Mouse (Mus musculus) right cerebral cortex, postnatal 14 days (tissue): Measurements from ENCODE around the gene Rnf208.

Source experiments
- DNase-seq: peaks from one replicate; pipeline ENCODE4 v3.0.0; 2022

Rnf208 gene

GRCm38 (mm10) chr2:25224766-25225752, 17.0 kb upstream of the Rnf208 start:
- DNase-seq = peak; percentile 96

- DNase-seq = no peak
Observed at GRCm38 (mm10) chr2:25225811-25226379, 16.2 kb upstream of the Rnf208 start.

GRCm38 (mm10) chr2:25226864-25227263, 15.2 kb upstream of the Rnf208 start:
- peak; percentile 37 for DNase-seq

GRCm38 (mm10) chr2:25227406-25227805, 14.6 kb upstream of the Rnf208 start:
- DNase-seq = no peak

- DNase-seq = peak; percentile 84
Observed at GRCm38 (mm10) chr2:25228431-25228889, 13.6 kb upstream of the Rnf208 start.

- DNase-seq = no peak
Observed at GRCm38 (mm10) chr2:25228995-25229530, 13.0 kb upstream of the Rnf208 start.

GRCm38 (mm10) chr2:25229582-25229981, 12.5 kb upstream of the Rnf208 start:
- DNase-seq = no peak

- DNase-seq = no peak
Observed at GRCm38 (mm10) chr2:25230581-25230980, 11.5 kb upstream of the Rnf208 start.

GRCm38 (mm10) chr2:25231038-25231437, 11.0 kb upstream of the Rnf208 start:
- no peak for DNase-seq

- no peak for DNase-seq
Observed at GRCm38 (mm10) chr2:25233421-25233820, 8.6 kb upstream of the Rnf208 start.

- no peak for DNase-seq
Observed at GRCm38 (mm10) chr2:25234050-25234449, 8.0 kb upstream of the Rnf208 start, which contains the start of gene Slc34a3. Gene Slc34a3, minus strand, starts transcription at chr2:25234364.

- no peak for DNase-seq
Observed at GRCm38 (mm10) chr2:25234551-25235220, 7.4 kb upstream of the Rnf208 start.

- no peak for DNase-seq
Observed at GRCm38 (mm10) chr2:25236614-25237013, 5.4 kb upstream of the Rnf208 start, which contains the start of gene Rnf224. Gene Rnf224, minus strand, starts transcription at chr2:25236787.

GRCm38 (mm10) chr2:25237522-25237921, 4.5 kb upstream of the Rnf208 start:
- no peak for DNase-seq

- DNase-seq = no peak
Observed at GRCm38 (mm10) chr2:25238106-25238505, 3.9 kb upstream of the Rnf208 start.

GRCm38 (mm10) chr2:25239766-25240165, 2.3 kb upstream of the Rnf208 start:
- DNase-seq = no peak

GRCm38 (mm10) chr2:25240310-25240709, 1.7 kb upstream of the Rnf208 start:
- DNase-seq = no peak

- DNase-seq = peak; percentile 68
Observed at GRCm38 (mm10) chr2:25240723-25241437, 1.2 kb upstream of the Rnf208 start.

GRCm38 (mm10) chr2:25241438-25241775, 648 bp upstream of the Rnf208 start:
- DNase-seq = no peak

GRCm38 (mm10) chr2:25243342-25243741, 1.3 kb downstream of the Rnf208 start:
- DNase-seq = no peak

GRCm38 (mm10) chr2:25244144-25244543, 2.1 kb downstream of the Rnf208 start:
- DNase-seq = no peak
